Mouse (Mus musculus) mesoderm, embryonic 11.5 days (tissue): ENCODE data around the gene Syne4.

Experiments used
- DNase-seq: peaks from one replicate; pipeline ENCODE4 v3.0.0-alpha.2; 2012; ENCODE audit warnings: low read depth, low spot score

Syne4 gene

DNA sequence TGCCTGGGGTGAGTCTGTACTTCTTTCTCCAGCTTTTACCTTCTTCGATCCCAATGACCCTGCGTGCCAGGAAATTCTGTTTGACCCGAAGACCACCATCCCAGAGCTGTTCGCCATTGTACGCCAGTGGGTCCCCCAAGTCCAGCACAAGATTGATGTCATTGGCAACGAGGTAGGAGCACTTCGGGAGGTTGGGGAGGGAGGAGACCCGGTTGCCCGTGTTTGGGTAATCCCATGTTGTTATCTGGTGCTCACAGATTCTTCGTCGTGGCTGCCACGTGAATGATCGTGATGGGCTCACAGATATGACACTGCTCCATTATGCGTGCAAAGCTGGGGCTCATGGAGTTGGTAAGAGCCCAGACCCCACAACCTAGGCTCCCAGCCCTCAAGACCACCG is 17.8 kb upstream of the Syne4 start:
- DNase-seq, result no peak

- no peak for DNase-seq
These were observed 17.3 kb upstream of the Syne4 start for GRCm38 (mm10) chr7:30297266-30297665.

GRCm38 (mm10) chr7:30300914-30301313 is 13.7 kb upstream of the Syne4 start:
- DNase-seq, result peak; percentile 30

- no peak for DNase-seq
These were observed 8.4 kb upstream of the Syne4 start for GRCm38 (mm10) chr7:30306083-30306779.

GRCm38 (mm10) chr7:30308076-30309005 is 6.3 kb upstream of the Syne4 start, which contains the start of gene Alkbh6:
Gene Alkbh6 (plus strand): TSS chr7:30308717.
- peak; percentile 95 for DNase-seq

DNA sequence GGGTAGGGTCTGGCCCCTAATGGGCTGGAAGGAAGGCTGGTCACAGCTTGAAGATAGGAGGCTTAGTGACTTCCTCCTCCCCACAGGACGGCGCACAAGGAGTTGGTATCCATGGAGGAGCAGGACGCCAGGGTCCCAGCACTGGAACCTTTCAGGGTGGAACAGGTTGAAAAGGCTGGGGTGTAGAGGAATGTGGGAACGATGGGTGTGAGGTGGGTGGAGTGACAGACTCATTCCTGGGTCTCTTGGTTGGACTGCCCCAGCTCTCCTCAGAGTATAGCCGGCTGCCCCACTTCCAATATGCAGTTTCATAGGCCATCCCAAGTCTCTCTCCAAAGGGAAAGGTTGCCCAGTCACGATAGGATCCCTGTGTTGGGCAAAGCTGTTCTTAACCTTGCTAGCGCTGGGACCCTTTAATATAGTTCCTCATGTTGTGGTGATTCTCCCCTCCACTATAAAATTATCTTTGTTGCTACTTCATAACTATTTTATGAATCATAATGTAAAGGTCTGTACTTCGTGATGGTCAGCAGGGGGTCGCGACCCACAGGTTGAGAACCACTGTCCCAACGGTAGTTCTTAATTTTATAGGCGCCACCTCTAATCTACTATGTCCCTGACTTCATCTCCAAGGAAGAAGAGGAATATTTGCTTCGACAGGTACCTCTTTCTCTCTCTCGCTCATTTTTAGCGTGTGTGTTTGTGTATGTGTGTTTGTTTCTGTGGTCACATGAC is 5.0 kb upstream of the Syne4 start:
- no peak for DNase-seq

DNA sequence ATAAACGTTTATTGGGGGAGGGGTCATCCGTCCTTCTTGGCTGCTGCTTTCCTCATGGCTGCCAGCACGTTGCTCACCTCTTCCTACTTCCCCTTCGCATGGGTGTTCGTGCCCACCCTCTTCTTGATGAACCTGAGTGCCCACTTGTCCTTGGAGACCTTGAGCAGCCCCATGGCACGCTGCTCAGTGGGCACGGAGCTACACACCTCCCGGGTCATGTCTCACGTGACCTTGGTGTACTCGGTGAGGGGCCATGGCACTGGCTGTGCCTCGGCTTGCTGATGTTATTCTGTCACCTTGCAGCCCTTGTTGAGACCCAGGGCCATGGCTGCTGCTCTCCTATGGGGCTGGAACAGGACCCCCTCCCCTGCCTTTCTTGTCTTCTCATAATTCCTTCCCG is 4.5 kb upstream of the Syne4 start:
- no peak for DNase-seq

DNA sequence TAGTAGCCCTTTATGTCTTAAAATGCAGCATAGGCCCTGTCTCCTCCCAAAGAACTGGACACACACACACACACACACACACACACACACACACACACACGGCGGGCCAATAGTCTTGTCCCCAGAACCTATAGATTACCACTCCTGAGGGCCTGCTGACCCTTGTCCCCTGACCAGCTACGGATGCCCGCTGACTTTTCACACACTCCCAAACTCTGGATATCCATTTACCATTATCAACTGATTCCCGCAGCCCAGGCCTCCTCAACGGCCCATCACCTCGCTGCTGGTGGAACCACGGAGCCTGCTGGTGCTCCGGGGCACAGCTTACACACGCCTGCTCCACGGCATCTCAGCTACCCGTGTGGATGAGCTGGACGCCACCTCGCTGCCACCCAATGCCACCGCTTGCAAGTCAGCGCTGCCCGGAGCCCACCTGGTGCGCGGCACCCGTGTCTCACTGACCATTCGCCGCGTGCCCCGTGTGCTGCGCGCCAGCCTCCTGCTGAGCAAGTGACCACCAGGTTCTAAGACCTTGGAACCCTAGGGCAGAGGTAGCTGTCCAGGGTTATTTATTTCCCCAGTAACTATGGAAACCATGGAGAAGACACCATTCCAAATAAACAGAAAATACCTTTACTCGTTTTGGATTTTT is 814 bp upstream of the Syne4 start:
- no peak for DNase-seq

DNA sequence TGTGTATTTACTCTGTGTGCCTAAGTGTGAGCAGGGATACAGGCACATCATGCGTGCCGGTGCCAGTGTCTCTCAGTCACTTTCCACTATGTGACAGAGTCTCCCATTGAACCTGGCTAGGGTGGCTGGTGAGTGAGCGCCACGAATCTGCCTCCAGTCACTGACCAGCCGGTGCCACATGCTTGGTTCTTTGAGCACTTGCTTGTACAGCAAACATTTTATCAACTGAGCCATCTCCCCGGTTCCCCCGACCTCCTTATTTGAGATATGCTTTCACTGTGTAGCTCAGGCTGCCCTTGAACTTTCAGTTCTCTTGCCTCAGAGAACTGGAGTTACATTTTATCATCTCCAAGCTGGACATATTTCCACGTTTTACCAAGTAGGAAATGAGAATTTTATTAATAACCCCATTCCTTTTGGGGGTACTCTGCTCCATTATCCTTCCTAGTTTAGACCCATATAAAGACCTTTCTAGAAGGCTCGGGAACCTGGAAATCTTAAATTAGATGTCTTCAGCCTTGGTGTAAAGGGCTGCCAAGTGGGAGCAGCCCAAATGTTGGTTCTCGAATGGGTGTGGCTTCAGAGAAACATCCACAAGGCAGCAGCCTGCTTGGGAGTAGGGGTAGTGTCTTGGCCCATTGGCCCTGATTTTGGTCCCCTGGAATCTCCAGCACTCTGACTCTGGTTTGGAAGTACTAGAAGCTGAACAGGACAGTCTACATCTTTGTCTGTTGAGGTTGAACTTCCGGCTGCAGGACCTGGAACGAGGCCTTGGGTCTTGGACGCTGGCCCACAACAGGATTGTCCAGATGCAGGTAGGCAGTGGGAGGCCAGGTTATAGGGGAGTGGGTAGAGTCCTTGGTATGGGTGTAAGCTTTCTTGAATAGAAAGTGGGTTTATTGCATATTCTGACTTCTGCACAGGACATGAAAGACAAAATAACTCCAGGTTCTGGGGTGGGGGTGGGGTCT is 1.2 kb downstream of the Syne4 start:
- no peak for DNase-seq

DNA sequence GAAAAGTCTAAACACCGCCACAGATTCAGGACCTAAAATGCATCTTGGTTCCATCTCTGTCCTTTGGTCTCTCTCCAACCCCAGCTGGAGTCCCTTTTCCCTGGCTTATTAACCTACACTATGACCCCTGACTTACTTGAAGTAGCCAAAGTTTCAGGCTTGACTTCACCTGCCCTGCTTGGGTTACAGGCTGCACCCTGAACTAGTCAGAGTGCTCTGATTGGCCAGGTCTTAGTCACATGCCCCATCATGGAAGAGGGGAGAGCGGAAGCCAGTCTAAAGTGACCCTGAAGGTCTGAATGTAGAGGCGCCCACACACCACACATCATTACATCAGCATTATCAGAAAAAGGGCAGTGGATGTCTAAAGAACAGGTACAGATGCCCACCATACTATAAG is 3.5 kb downstream of the Syne4 start:
- DNase-seq, result no peak

- DNase-seq, result no peak
These were observed 6.3 kb downstream of the Syne4 start for GRCm38 (mm10) chr7:30320946-30321345.

GRCm38 (mm10) chr7:30321539-30322284 is 7.1 kb downstream of the Syne4 start, which contains the start of gene E130208F15Rik:
Gene E130208F15Rik (plus strand): TSS chr7:30321740.
- DNase-seq, result peak; percentile 41

DNA sequence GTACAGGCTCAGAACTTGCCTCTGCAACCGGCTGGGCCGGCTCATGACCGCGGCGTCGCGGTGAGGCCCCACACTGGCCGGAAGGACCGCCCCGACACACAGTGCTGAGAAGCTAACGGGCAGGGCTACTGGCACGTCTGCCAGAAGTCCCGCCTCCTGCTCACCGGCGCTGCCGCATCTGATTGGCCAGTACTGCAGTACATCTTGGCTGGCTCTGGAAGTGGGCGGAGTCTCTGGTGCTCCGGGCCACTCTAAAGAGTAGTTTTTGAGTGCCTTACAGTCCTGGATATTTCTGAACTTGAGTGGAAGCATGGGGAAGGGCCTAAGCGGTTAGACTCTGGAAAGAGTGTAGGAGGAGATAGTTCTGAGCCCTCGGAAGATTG is 7.7 kb downstream of the Syne4 start:
- peak; percentile 97 for DNase-seq

GRCm38 (mm10) chr7:30322865-30323264 is 8.3 kb downstream of the Syne4 start:
- DNase-seq, result no peak

DNA sequence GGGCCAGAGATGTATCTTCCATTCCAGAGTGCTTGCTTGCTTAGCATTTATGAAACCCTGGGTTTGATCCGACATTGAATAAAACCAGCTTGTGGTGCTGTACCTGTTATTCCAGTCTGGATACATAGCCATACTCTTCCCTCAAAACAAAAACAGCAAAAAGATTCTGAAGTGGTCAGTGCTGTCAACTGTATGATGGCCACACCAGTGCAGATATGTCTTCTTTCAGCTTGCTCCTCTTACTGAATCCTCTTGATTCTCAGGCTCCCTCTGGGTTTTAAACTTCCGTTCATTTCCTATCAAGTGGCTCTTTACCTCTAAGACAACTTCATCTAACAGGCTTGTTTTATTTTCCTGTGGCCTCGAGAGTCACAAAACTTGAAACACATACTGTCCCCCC is 9.2 kb downstream of the Syne4 start, which contains the start of gene Sdhaf1:
Gene Sdhaf1 (minus strand): TSS at position 101 of the 400 bp plus-strand sequence.
- no peak for DNase-seq

GRCm38 (mm10) chr7:30324300-30324944 is 9.8 kb downstream of the Syne4 start:
- no peak for DNase-seq

GRCm38 (mm10) chr7:30325364-30325763 is 10.8 kb downstream of the Syne4 start:
- DNase-seq, result peak; percentile 69

DNA sequence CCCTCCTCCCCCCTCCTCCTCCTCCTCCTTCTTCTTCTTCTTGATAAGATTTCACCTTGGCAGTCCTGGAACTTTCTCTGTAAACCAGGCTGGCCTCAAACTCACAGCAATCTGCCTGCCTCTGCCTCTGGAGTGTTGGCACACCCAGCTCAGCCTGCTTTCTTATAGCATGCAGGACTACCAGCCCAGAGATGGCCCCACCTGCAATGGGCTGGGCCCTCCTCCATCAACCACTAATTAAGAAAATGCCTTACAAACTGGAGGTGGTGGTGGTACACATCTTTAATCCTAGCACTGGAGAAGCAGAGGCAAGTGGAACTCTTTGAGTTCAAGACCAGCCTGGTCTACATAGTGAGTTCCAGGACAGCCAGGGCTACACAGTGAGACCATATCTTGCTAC is 11.8 kb downstream of the Syne4 start:
- no peak for DNase-seq

DNA sequence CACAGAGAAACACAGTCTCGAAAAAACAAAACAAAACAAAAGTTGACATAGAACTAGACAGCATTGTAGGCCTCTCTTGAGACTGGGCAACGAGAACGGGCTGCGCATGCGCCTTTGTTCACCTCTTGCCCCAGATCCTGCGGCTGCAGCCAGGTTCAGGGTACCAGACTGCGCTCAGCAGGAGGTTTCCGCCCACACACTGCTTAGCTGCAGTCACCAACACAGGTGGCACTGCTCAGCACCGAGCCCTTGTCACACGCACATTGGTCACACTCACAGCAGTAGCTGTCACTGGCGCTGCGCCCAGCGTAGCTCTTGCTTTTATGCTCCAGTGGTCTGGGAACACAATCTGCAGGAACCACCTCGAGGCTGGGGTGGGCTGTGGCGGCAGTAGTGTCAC is 12.5 kb downstream of the Syne4 start:
- DNase-seq, result no peak
